Mouse (Mus musculus) embryonic facial prominence, embryonic 13.5 days (tissue): ENCODE data around the gene 1700019D03Rik. TPM values are rescaled to one million over a fixed set of nuclear protein-coding genes. Genes with fewer than 3 reads are reported as not detected.

Experiments used
- ATAC-seq: fragments of 200-750 bp; cut with Nextera tagmentation; 2 replicates; pipeline ENCODE4 v1.8.0; 2017; ENCODE audit warnings: low read depth; ENCODE audit not compliant: insufficient number of reproducible peaks, insufficient read depth, low FRiP score, low TSS enrichment
- H3K27ac ChIP-seq: fragments of 300-500 bp; sonication (generic); 2 replicates; pipeline ENCODE4 v1.5.1; 2015; ENCODE audit warnings: moderate library complexity, mild to moderate bottlenecking, inconsistent platforms
- H3K27me3 ChIP-seq: fragments of 300-500 bp; sonication (generic); 2 replicates; pipeline ENCODE4 v1.6.1; 2015; ENCODE audit warnings: mild to moderate bottlenecking, inconsistent platforms
- H3K36me3 ChIP-seq: fragments of 300-500 bp; sonication (generic); 2 replicates; pipeline ENCODE4 v1.6.1; 2015; ENCODE audit warnings: mild to moderate bottlenecking, inconsistent platforms
- H3K4me1 ChIP-seq: fragments of 300-500 bp; sonication (generic); 2 replicates; pipeline ENCODE4 v1.6.1; 2015; ENCODE audit warnings: inconsistent platforms
- H3K4me2 ChIP-seq: fragments of 300-500 bp; sonication (generic); 2 replicates; pipeline ENCODE4 v1.6.1; 2015; ENCODE audit warnings: moderate library complexity, mild to moderate bottlenecking, inconsistent platforms
- H3K4me3 ChIP-seq: fragments of 300-500 bp; sonication (generic); 2 replicates; pipeline ENCODE4 v1.5.1; 2015; ENCODE audit warnings: mild to moderate bottlenecking, inconsistent platforms
- H3K9ac ChIP-seq: fragments of 300-500 bp; sonication (generic); 2 replicates; pipeline ENCODE4 v1.6.1; 2015; ENCODE audit warnings: mild to moderate bottlenecking, inconsistent platforms
- H3K9me3 ChIP-seq: fragments of 300-500 bp; sonication (generic); 2 replicates; pipeline ENCODE4 v1.6.1; 2016; ENCODE audit warnings: inconsistent platforms
- WGBS: fragments of 180-500 bp; shearing (Covaris S2); methylation state at CpG from one replicate; pipeline ENCODE4 v1.1.7; 2015; ENCODE audit warnings: mixed read lengths; 5-methylcytosine and 5-hydroxymethylcytosine counted together
- polyA plus RNA-seq: library from polyadenylated mRNA; unstranded; fragments of >200 nt; fragmentation: Nextera tagmentation; extraction: Ambion mirVana; gene quantifications from 2 replicates; pipeline ENCODE4 v1.2.1, GENCODE M21; 2015

1700019D03Rik gene
- 2.9 and 3.2 TPM in 2 replicates for polyA plus RNA-seq

DNA sequence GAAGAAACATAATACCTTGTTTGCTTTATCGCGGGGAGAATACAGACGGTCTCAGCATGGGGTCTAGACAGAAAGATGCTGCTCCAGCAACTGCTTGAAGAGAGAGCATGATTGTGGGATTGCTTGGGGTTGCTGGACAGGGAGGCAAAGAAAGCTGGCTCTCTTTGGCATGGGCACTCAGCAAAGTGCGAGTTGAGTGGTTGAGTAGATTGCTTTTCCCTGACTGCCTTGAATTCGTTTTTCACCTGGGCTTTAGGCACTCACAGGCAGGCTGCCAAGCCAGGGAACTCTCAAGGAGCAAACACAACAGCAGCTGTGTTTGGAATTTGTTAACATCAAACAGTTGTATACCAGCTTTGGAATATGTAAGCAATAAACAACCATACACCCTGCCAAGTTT, at the start of gene 1700019D03Rik:
Gene 1700019D03Rik, minus strand, starts transcription at position 101 of the 400 bp plus-strand sequence.
- no peaks in the 10 kb centered on the region for H3K9me3 ChIP-seq
- H3K27me3 ChIP-seq, result no peaks in the 10 kb centered on the region
- no peaks in the 10 kb centered on the region; the same call in 1 of the 2 replicates for H3K4me1 ChIP-seq
- no peak within 1 kb of the TSS for H3K27ac ChIP-seq
- H3K4me2 ChIP-seq, result no peak within 1 kb of the TSS
- H3K36me3 ChIP-seq, result no peaks in the 10 kb centered on the region
- no peak for ATAC-seq
- no peak within 1 kb of the TSS for H3K9ac ChIP-seq
- H3K4me3 ChIP-seq, result no peak within 1 kb of the TSS
- 48% methylated on average over 5 of the region's 5 CpGs for WGBS

DNA sequence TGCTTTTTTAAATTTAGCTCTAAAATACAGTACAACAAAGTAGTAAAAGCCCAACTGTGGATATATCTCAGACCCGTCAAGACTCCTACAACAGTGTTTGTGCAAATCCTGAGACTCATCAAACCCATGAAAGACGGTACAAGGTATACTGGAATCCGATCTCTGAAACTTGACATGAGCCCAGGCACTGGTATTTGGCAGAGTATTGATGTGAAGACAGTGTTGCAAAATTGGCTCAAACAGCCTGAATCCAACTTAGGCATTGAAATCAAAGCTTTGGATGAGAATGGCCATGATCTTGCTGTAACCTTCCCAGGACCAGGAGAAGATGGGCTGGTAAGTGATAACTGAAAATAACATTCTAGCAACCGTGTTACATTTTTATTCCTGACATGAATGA, 43.9 kb upstream of the 1700019D03Rik start:
- Histone ChIP-seq H3K4me2 (no peak overlapping the region), H3K27ac (no peak overlapping the region), H3K4me1 (peaks cover 20% of the 10 kb centered on the region), H3K27me3 (no peaks in the 10 kb centered on the region), H3K9ac (no peak overlapping the region), H3K36me3 (no peaks in the 10 kb centered on the region), H3K9me3 (no peaks in the 10 kb centered on the region), H3K4me3 (no peak overlapping the region)
- 74% methylated on average over 4 of the region's 4 CpGs for WGBS
- no peak for ATAC-seq

- WGBS, result 46% methylated on average over 13 of the region's 13 CpGs
- Histone ChIP-seq H3K27ac (no peak overlapping the region), H3K36me3 (no peaks in the 10 kb centered on the region), H3K4me2 (peak overlapping the region; percentile 21), H3K9me3 (no peaks in the 10 kb centered on the region), H3K27me3 (no peaks in the 10 kb centered on the region), H3K4me3 (no peak overlapping the region), H3K4me1 (peaks cover 20% of the 10 kb centered on the region), H3K9ac (no peak overlapping the region)
- no peak for ATAC-seq
Observed at GRCm38 (mm10) chr1:53061871-53062608, 42.1 kb upstream of the 1700019D03Rik start.

DNA sequence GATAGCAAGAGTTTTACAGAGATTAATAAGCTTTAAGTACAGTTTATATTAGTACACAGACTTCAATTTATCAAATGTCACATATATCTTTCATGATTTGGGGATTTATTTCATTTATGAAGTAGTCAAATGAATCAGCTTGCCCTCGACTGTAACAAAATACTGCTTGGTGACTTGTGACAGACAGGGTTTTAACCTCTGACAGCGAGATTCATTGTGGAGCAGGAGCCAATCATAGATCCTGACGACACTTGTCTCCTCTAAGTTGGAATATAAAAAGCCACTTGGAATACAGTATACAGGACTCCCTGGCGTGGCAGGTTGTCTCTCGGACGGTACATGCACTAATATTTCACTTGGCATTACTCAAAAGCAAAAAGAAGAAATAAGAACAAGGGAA, 41.4 kb upstream of the 1700019D03Rik start, which contains the start of gene Mstn:
Gene Mstn, plus strand, starts transcription at position 301 of the 400 bp plus-strand sequence.
- H3K4me3 ChIP-seq, result no peak within 1 kb of the TSS
- peak within 1 kb of the TSS; percentile 21 for H3K4me2 ChIP-seq
- no peak within 1 kb of the TSS for H3K9ac ChIP-seq
- H3K4me1 ChIP-seq, result peaks cover 20% of the 10 kb centered on the region
- 40% methylated on average over 6 of the region's 6 CpGs for WGBS
- ATAC-seq, result no peak
- no peaks in the 10 kb centered on the region for H3K27me3 ChIP-seq
- no peaks in the 10 kb centered on the region for H3K36me3 ChIP-seq
- H3K27ac ChIP-seq, result no peak within 1 kb of the TSS
- H3K9me3 ChIP-seq, result no peaks in the 10 kb centered on the region

GRCm38 (mm10) chr1:53060499-53060898, 40.5 kb upstream of the 1700019D03Rik start:
- no peaks in the 10 kb centered on the region for H3K9me3 ChIP-seq
- 15% methylated on average over 8 of the region's 8 CpGs for WGBS
- H3K9ac ChIP-seq, result no peak overlapping the region
- ATAC-seq, result no peak
- no peak overlapping the region for H3K27ac ChIP-seq
- no peak overlapping the region for H3K4me2 ChIP-seq
- no peaks in the 10 kb centered on the region for H3K36me3 ChIP-seq
- H3K4me1 ChIP-seq, result peaks cover 20% of the 10 kb centered on the region
- H3K4me3 ChIP-seq, result no peak overlapping the region
- no peaks in the 10 kb centered on the region for H3K27me3 ChIP-seq

DNA sequence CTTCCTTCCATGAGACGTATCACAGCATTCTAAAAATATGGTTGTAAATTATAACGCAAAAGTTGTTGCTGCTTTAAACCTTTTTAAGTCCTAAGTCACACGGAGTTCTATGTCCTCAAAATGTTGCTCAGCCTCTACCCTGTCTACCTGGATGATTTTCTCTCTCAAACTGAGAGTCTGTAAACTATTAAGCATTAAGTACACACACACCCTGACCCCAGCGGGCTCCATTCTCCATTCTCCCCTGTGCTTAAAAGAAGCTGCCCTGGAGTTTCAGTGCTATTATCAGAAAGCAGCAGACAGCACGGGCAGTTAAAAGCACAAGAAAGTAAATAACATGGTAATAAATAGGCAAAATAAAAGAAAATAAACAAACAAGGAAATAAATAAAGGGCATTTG, 39.1 kb upstream of the 1700019D03Rik start:
- no peak overlapping the region for H3K4me2 ChIP-seq
- 63% methylated on average over 5 of the region's 5 CpGs for WGBS
- peaks cover 20% of the 10 kb centered on the region for H3K4me1 ChIP-seq
- H3K27ac ChIP-seq, result no peak overlapping the region
- H3K27me3 ChIP-seq, result no peaks in the 10 kb centered on the region
- no peaks in the 10 kb centered on the region for H3K36me3 ChIP-seq
- no peak for ATAC-seq
- H3K9me3 ChIP-seq, result no peaks in the 10 kb centered on the region
- no peak overlapping the region for H3K9ac ChIP-seq
- no peak overlapping the region for H3K4me3 ChIP-seq

DNA sequence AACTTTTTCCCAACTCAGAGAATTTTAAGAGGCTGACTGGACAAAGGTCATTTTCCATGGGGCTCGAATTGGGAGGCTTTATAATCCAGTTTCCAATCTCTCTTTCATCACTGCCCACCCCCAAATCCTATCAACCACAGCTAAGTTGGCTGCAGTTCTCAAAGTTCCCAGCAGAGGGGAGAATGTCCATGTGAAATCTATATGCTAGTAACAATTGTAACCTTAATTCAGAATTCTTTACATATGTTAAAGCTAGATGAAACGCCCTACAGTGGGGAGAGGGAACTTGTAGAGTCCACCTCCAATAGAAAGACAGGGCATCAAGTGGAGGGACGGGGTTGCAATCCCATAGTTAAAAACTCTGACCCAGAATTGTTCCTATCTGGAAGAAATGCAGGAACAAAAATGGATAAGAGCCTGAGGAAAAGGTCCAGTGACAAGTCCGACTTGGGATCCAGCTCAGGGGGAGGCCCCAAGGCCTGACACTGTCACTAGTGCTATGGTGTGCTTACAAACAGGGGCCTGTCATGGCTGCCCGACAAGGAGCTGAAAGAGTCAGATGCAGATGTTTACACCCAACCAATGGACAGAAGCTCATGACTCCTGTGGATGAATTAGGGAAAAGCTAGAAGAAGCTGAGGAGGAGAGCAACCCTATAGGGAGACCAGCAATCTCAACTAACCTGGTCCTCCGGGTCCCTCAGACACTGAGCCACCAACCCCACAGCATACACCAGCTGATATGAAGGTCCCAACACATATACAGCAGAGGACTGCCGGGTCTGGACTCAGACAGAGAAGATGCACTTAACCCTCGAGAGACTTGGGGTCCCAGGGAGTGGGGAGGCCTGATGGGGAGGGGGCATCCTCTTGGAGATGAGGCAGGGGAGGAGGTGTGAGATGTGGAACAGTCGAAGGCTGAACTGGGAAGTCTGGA, 33.4 kb upstream of the 1700019D03Rik start:
- H3K9me3 ChIP-seq, result no peaks in the 10 kb centered on the region
- no peaks in the 10 kb centered on the region for H3K4me1 ChIP-seq
- no peak overlapping the region for H3K9ac ChIP-seq
- H3K36me3 ChIP-seq, result no peaks in the 10 kb centered on the region
- no peaks in the 10 kb centered on the region for H3K27me3 ChIP-seq
- no peak overlapping the region for H3K4me3 ChIP-seq
- no peak overlapping the region for H3K27ac ChIP-seq
- ATAC-seq, result no peak
- no peak overlapping the region for H3K4me2 ChIP-seq
- WGBS, result 46% methylated on average over 9 of the region's 9 CpGs

GRCm38 (mm10) chr1:53049763-53050427, 29.9 kb upstream of the 1700019D03Rik start:
- H3K27ac ChIP-seq, result no peak overlapping the region
- no peak for ATAC-seq
- H3K4me2 ChIP-seq, result no peak overlapping the region
- no peaks in the 10 kb centered on the region for H3K4me1 ChIP-seq
- no peak overlapping the region for H3K4me3 ChIP-seq
- 86% methylated on average over 8 of the region's 8 CpGs for WGBS
- no peaks in the 10 kb centered on the region for H3K27me3 ChIP-seq
- no peaks in the 10 kb centered on the region for H3K36me3 ChIP-seq
- no peaks in the 10 kb centered on the region for H3K9me3 ChIP-seq
- no peak overlapping the region for H3K9ac ChIP-seq

DNA sequence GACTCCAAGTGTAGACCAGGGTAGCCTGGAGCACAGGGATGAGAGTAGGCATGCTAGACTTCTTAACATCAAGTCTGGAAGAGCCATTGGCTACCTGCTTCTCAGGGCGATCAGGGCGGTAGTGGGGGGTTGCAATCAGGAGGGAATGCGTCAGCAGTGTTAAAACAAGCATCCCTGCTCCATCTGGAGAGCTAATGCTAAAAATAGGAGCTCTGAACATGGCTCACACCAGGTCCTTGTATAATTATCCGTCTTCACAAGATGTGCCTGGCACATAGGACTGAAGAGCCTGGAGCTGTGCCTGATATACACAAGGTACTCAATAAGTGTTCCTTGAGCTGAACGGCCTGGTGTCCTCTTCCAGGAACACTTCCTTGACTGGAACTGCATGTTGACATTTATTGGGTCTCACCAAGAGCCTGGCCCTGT, 17.5 kb upstream of the 1700019D03Rik start:
- Histone ChIP-seq H3K9ac (no peak overlapping the region), H3K4me3 (no peak overlapping the region), H3K27ac (no peak overlapping the region), H3K4me1 (no peaks in the 10 kb centered on the region), H3K9me3 (no peaks in the 10 kb centered on the region), H3K36me3 (no peaks in the 10 kb centered on the region), H3K27me3 (no peaks in the 10 kb centered on the region), H3K4me2 (no peak overlapping the region)
- no peak for ATAC-seq
- WGBS, result 86% methylated on average over 5 of the region's 5 CpGs

DNA sequence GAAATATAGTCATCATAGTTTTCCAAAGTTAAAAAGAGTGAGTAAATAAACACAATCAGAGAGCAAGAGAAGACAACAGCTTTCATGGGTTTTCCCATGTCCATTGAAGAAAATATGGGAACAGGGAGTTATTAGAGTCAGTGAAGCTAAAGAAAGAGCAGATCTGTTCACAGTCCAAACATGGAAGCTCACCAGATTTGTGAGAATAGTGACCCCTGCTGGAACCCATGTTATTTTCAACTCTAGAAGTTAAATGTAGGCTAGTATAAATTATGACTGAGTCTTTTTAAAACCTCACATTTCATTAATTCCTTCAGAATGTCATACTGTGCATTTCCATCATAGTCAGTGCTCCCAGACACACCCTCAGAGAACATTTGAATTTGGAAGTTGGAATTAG, 12.6 kb upstream of the 1700019D03Rik start:
- Histone ChIP-seq H3K27ac (no peak overlapping the region), H3K9ac (no peak overlapping the region), H3K4me2 (no peak overlapping the region), H3K4me3 (no peak overlapping the region), H3K9me3 (no peaks in the 10 kb centered on the region), H3K27me3 (no peaks in the 10 kb centered on the region), H3K36me3 (no peaks in the 10 kb centered on the region), H3K4me1 (no peaks in the 10 kb centered on the region)
- no peak for ATAC-seq

- H3K27ac ChIP-seq, result no peak overlapping the region
- no peak for ATAC-seq
- WGBS, result 74% methylated on average over 3 of the region's 3 CpGs
- H3K9me3 ChIP-seq, result no peaks in the 10 kb centered on the region
- H3K4me2 ChIP-seq, result no peak overlapping the region
- no peaks in the 10 kb centered on the region for H3K27me3 ChIP-seq
- H3K4me3 ChIP-seq, result no peak overlapping the region
- H3K36me3 ChIP-seq, result no peaks in the 10 kb centered on the region
- no peaks in the 10 kb centered on the region; the same call in 1 of the 2 replicates for H3K4me1 ChIP-seq
- H3K9ac ChIP-seq, result no peak overlapping the region
Observed at GRCm38 (mm10) chr1:53018746-53019505, 1.1 kb downstream of the 1700019D03Rik start.
